Mouse (Mus musculus) ES-E14 (cell line): ENCODE data around the gene Lad1. TPM values are rescaled to one million over a fixed set of nuclear protein-coding genes. Genes with fewer than 3 reads are reported as not detected.

Experiments
- DNase-seq: peaks from one replicate; pipeline ENCODE4 v3.0.0-alpha.2; 2013; ENCODE audit warnings: low read depth, low spot score
- H3K27ac ChIP-seq: 2 replicates; pipeline ENCODE4 v1.5.1; 2012; ENCODE audit warnings: low read depth, mild to moderate bottlenecking, low read length, moderate library complexity, mixed read lengths; ENCODE audit not compliant: poor library complexity, insufficient read depth, severe bottlenecking
- H3K36me3 ChIP-seq: 2 replicates; pipeline ENCODE4 v1.6.1; 2012; ENCODE audit warnings: mild to moderate bottlenecking, low read length, moderate library complexity, mixed read lengths; ENCODE audit not compliant: control insufficient read depth, poor library complexity, insufficient read depth, severe bottlenecking
- H3K4me1 ChIP-seq, 2 experiments: fragments of 150-350 bp in 1 of 2; sonication (generic) in 1 of 2; 2 replicates each; pipeline ENCODE4 v1.6.1; 2012; ENCODE audit warnings: low read length in 2 of 2, mild to moderate bottlenecking in 1 of 2, mixed read lengths in 1 of 2; ENCODE audit not compliant: control insufficient read depth in 2 of 2, insufficient read depth in 2 of 2, poor library complexity in 1 of 2
- H3K4me3 ChIP-seq, 2 experiments: fragments of 150-350 bp in 1 of 2; sonication (generic) in 1 of 2; 2 replicates each; pipeline ENCODE4 v1.5.1; 2012; ENCODE audit warnings: low read length in 2 of 2, low read depth in 1 of 2, mild to moderate bottlenecking in 1 of 2, mixed read lengths in 1 of 2; ENCODE audit not compliant: insufficient read depth in 1 of 2, poor library complexity in 1 of 2, severe bottlenecking in 1 of 2
- H3K9ac ChIP-seq: 2 replicates; pipeline ENCODE4 v1.6.1; 2012; ENCODE audit warnings: low read depth, mild to moderate bottlenecking, low read length, mixed read lengths; ENCODE audit not compliant: poor library complexity, insufficient read depth, severe bottlenecking
- H3K9me3 ChIP-seq: fragments of 150-350 bp; sonication (generic); 2 replicates; pipeline ENCODE4 v1.6.1; 2012; ENCODE audit warnings: low read depth, mild to moderate bottlenecking, low read length; ENCODE audit not compliant: control insufficient read depth, insufficient read depth
- CHD2 ChIP-seq: IDR thresholded peaks from 2 replicates; pipeline ENCODE4 v1.6.1; 2014; ENCODE audit warnings: mild to moderate bottlenecking, low read depth, low read length, inconsistent platforms
- HCFC1 ChIP-seq: IDR thresholded peaks from 2 replicates; pipeline ENCODE4 v1.6.1; 2012; ENCODE audit warnings: low read length, inconsistent platforms, borderline replicate concordance; ENCODE audit not compliant: insufficient read depth
- MAFK ChIP-seq: IDR thresholded peaks from 2 replicates; pipeline ENCODE4 v1.6.1; 2014; ENCODE audit warnings: mild to moderate bottlenecking, low read depth, low read length, inconsistent platforms; ENCODE audit not compliant: insufficient read depth
- ZC3H11A ChIP-seq: IDR thresholded peaks from 2 replicates; pipeline ENCODE4 v1.6.1; 2012; ENCODE audit warnings: low read depth, mild to moderate bottlenecking, inconsistent platforms, low read length, borderline replicate concordance
- ZNF384 ChIP-seq: IDR thresholded peaks from 2 replicates; pipeline ENCODE4 v1.6.1; 2012; ENCODE audit warnings: low read depth, low read length, inconsistent platforms
- in situ Hi-C, 2 experiments: fragments of 600-800 bp; cut with MboI; formaldehyde crosslinking; loops; one replicate each; pipeline ENCODE4 v1.15.1; 2025; ENCODE audit warnings: low sequenced_read_pairs in 2 of 2, inconsistent platforms in 1 of 2; ENCODE audit not compliant: unreplicated experiment in 2 of 2
- total RNA-seq: library from RNA; depleted of rRNA; stranded (reverse); fragments of 300-350 nt; gene quantifications from 2 replicates; pipeline ENCODE4 v1.2.3, GENCODE M21; 2012

Gene Lad1
- total RNA-seq, 1 experiment = 5.2 TPM

DNA sequence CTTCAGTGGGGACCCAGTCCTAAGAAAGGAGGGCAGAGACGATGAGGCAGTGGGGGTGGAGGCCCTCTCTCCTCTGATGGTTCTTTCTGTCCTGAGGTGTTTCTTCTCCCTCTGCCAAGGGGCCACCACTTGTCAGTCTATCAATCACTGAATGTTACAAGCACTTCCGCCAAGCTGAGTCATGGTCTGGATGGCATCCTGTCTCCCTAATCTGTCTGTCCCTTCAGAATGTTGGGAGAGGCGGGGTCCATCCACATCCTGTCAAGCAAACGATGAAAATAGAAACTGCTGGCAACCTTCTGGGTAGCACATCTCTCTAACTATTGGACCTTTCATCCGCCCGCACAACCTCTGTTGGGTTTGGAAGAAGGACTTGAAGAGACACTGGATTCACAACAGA is 26.1 kb downstream of the Lad1 start:
- no peak overlapping the region for H3K4me3 ChIP-seq
- no peak for DNase-seq
- H3K27ac ChIP-seq = no peak overlapping the region
- TF ChIP-seq CHD2 = no peak
- no peak for TF ChIP-seq HCFC1
- TF ChIP-seq MAFK = no peak
- TF ChIP-seq ZNF384 = no peak
- TF ChIP-seq ZC3H11A = no peak
- no peak overlapping the region for H3K9ac ChIP-seq
- H3K4me1 ChIP-seq = no peaks in the 10 kb centered on the region
- H3K36me3 ChIP-seq = no peaks in the 10 kb centered on the region
- in situ Hi-C loops = no loop called here
- no peaks in the 10 kb centered on the region for H3K9me3 ChIP-seq

GRCm38 (mm10) chr1:135846632-135847031 is 28.2 kb downstream of the Lad1 start:
- Histone ChIP-seq H3K36me3 (no peaks in the 10 kb centered on the region), H3K27ac (no peak overlapping the region), H3K4me3 (no peak overlapping the region), H3K9me3 (no peaks in the 10 kb centered on the region), H3K9ac (no peak overlapping the region), H3K4me1 (no peaks in the 10 kb centered on the region)
- TF ChIP-seq HCFC1 (no peak), MAFK (no peak), ZNF384 (no peak), ZC3H11A (no peak), CHD2 (no peak)
- no peak for DNase-seq
- in situ Hi-C loops = no loop called here

DNA sequence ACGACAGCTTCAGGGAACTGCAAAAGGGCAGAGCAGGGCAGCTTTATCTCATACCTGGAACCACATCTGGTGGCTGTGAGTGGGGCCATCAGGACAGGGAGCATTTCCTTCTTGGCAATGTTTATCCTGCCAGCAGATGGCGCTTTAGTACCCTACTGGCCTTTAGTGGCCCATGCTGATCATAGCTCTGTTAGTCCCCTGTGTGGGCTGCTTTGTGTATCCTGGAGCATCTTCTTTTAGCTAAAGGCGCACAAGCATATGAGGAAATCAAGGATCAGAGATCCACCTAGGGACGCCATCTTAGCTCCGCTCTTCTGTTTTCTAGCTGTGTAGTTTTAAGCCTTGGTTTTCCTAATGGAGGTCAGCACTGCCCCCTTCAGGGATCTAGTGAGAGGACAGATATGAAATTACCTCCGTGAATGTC is 28.8 kb downstream of the Lad1 start:
- Histone ChIP-seq H3K27ac (no peak overlapping the region), H3K4me1 (no peaks in the 10 kb centered on the region), H3K4me3 (no peak overlapping the region), H3K36me3 (no peaks in the 10 kb centered on the region), H3K9ac (no peak overlapping the region), H3K9me3 (no peaks in the 10 kb centered on the region)
- TF ChIP-seq HCFC1 (no peak), CHD2 (no peak), ZC3H11A (no peak; the same call in 1 of the 2 replicates), MAFK (no peak), ZNF384 (no peak)
- in situ Hi-C loops = no loop called here
- DNase-seq = peak; percentile 67

DNA sequence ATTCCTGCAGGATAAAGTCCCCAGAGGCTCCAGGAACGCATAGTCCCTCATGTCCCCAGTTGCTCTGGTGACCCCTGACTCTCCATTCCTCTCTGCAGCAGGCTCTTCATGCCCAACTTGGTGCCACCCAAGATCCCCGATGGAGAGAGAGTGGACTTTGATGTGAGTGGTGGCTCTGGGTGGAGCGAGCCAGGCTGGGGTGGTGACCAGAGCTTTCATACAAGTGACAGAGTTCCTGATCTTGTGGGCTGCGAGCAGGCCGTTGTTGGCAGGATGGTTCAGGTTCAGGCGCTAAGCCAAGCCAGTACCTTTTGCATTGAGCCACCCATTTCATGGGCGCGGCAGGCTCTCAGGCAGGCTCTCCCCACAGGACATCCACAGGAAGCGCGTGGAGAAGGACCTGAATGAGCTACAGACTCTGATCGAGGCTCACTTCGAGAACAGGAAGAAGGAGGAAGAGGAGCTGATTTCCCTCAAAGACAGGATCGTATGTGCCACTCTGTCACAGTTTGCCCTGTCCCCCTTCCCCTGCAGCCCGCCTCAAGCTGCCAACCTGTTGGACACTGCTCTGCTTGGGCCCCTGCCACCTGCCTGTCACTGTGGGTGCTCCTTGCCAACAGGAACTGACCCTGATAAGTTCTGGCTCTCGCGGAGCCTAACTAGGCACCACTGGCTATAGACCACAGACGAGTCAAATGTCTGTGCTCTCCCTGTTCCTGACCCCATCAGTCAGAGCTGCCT is 29.4 kb downstream of the Lad1 start:
- H3K4me3 ChIP-seq = no peak overlapping the region

More for the DNA sequence above, 29.4 kb downstream of the Lad1 start:
- Histone ChIP-seq H3K9ac (no peak overlapping the region), H3K27ac (no peak overlapping the region; the same call in 1 of the 2 replicates), H3K36me3 (no peaks in the 10 kb centered on the region), H3K9me3 (no peaks in the 10 kb centered on the region), H3K4me1 (no peaks in the 10 kb centered on the region)
- TF ChIP-seq ZC3H11A = no peak
- no peak for TF ChIP-seq CHD2
- TF ChIP-seq HCFC1 = no peak
- no peak for TF ChIP-seq ZNF384
- TF ChIP-seq MAFK = no peak
- DNase-seq = no peak
- in situ Hi-C loops = no loop called here
